Mouse (Mus musculus): ENCODE measurements around the gene Zdhhc18. TPM values are rescaled to one million over a fixed set of nuclear protein-coding genes. Genes with fewer than 3 reads are reported as not detected.

The Zdhhc18 gene
- polyA plus RNA-seq, 2 experiments from 2014 or later, result 20.2 to 22.3 TPM

Other genes with a start within 250 kb of the Zdhhc18 start
- gene Tent5b, start 170.0 kb downstream of the Zdhhc18 start, polyA plus RNA-seq (2017; shearing (Covaris generic)), result not detected
- gene Trnp1, start 151.6 kb downstream of the Zdhhc18 start, polyA plus RNA-seq (2017; shearing (Covaris generic)), result not detected
- gene Kdf1, start 131.2 kb downstream of the Zdhhc18 start, polyA plus RNA-seq (2017; shearing (Covaris generic)), result under 1 TPM in 1 of 2 experiments, not detected in 1; 0.58 TPM
- gene Nudc, start 104.2 kb downstream of the Zdhhc18 start, polyA plus RNA-seq (2017; shearing (Covaris generic)), result 10 to 100 TPM; 29.9 to 34.3 TPM
- gene Nr0b2, start 96.8 kb downstream of the Zdhhc18 start, polyA plus RNA-seq (2017; shearing (Covaris generic)), result under 1 TPM in 1 of 2 experiments, not detected in 1; 0.28 TPM
- 1 to 10 TPM in 1 of 2 experiments, under 1 TPM in 1; 0.51 to 1.4 TPM for gene Gpatch3, start 75.4 kb downstream of the Zdhhc18 start, polyA plus RNA-seq (2017; shearing (Covaris generic))
- gene Gpn2, start 65.8 kb downstream of the Zdhhc18 start, polyA plus RNA-seq (2017; shearing (Covaris generic)), result 1 to 10 TPM; 6.3 to 8.3 TPM
- gene Sfn, start 48.0 kb downstream of the Zdhhc18 start, polyA plus RNA-seq (2017; shearing (Covaris generic)), result 10 to 100 TPM; 24.7 to 29.7 TPM
- gene Pigv, start 22.5 kb upstream of the Zdhhc18 start, polyA plus RNA-seq (2017; shearing (Covaris generic)), result 10 to 100 TPM; 14.3 to 16.3 TPM
- gene Arid1a, start 106.6 kb upstream of the Zdhhc18 start, polyA plus RNA-seq (2017; shearing (Covaris generic)), result 10 to 100 TPM; 74.4 to 76.7 TPM
- gene Rps6ka1, start 237.6 kb upstream of the Zdhhc18 start, polyA plus RNA-seq (2017; shearing (Covaris generic)), result 100 to 1,000 TPM; 118 to 183 TPM